Mouse (Mus musculus): ENCODE results near the gene Ifih1.

DNA sequence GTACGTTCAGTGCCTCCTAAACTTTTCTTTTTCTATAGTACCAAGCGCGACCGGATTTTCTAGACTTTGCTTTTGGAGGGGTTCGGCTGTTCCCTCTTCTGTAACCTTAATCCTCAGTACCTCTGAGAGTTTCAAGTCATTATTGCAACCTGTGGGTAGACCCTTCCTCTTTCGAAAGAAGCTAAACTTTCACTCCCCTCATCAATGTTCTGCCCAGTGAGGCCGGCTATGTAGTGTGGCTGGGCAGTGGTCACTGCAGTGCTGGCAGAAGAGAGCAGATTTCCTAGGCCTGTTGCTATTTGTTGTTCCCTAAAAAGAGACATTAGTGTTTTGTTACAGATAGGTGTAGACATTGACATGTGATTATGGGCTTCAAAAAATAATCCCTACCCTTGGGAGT is 18.8 kb upstream of the Ifih1 start:
- no peak for TF ChIP-seq POLR2A (IDR thresholded peaks at IDR 0.05; ENCODE audit: low read depth, low read length)
- no peak for TF ChIP-seq CTCF (IDR thresholded peaks at IDR 0.05; ENCODE audit: borderline replicate concordance, insufficient read depth, low read length)

Data from embryonic fibroblast, embryonic 13.5 days (primary cell).